Mouse (Mus musculus): Measurements from ENCODE around the gene Pgls. TPM values are rescaled to one million over a fixed set of nuclear protein-coding genes. Genes with fewer than 3 reads are reported as not detected.
A peak's percentile ranks its signal among the peaks of the same experiment; 100 is the strongest.

The Pgls gene
- total and polyA plus RNA-seq, 3 experiments, result 39.7 to 360 (median 87.2) TPM

DNA sequence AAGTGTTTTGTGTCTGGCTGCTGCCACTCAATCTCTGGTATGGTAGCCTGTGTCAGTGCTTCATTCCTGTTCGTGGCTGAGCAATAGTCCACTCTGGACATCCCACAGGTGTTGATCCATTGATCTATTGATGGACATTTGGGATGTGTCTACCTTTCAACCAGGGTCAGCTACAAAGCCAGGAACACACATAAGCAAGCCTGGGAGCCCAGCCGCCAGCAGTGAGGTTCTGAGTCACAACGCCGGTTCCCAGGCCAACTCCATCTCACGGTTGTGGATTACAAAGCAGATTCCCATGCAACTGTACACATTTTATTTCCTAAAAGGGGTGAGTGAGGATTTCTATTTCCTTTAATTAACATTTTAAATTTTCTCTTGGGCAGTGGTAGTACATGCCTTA is 31.2 kb upstream of the Pgls start:
- Histone ChIP-seq H3K36me3 (replicated peaks) (no peaks in the 10 kb centered on the region), H3K27me3 (ENCODE audit: insufficient read depth, low read length) (peaks cover 50% of the 10 kb centered on the region), H3K9me3 (replicated peaks) (peaks cover 4% of the 10 kb centered on the region), H3K4me3 (ENCODE audit: low read depth, low read length) (no peak overlapping the region), H3K4me1 (ENCODE audit: insufficient read depth, low read depth, low read length) (peaks cover 17% of the 10 kb centered on the region)
- TF ChIP-seq POLR2AphosphoS5 (IDR thresholded peaks at IDR 0.05; ENCODE audit: insufficient replicate concordance, low read depth, low read length), result no peak
- ATAC-seq (ENCODE audit: extremely low read depth, insufficient number of reproducible peaks, low FRiP score, poor library complexity, severe bottlenecking) (no peak), DNase-seq (ENCODE audit: low spot score) (no peak)

- H3K4me1 ChIP-seq (ENCODE audit: insufficient read depth, low read depth, low read length), result peaks cover 17% of the 10 kb centered on the region
- ATAC-seq (ENCODE audit: extremely low read depth, insufficient number of reproducible peaks, low FRiP score, poor library complexity, severe bottlenecking) (no peak), DNase-seq (ENCODE audit: low spot score) (peak; percentile 43)
- H3K9me3 ChIP-seq (replicated peaks), result peaks cover 4% of the 10 kb centered on the region
- no peak overlapping the region for H3K4me3 ChIP-seq (ENCODE audit: low read depth, low read length)
- peaks cover 52% of the 10 kb centered on the region for H3K27me3 ChIP-seq (ENCODE audit: insufficient read depth, low read length)
- TF ChIP-seq CTCF (IDR thresholded peaks at IDR 0.05; ENCODE audit: low read depth, low read length) (peak; percentile 68), POLR2AphosphoS5 (IDR thresholded peaks at IDR 0.05; ENCODE audit: insufficient replicate concordance, low read depth, low read length) (no peak), GATA1 (IDR thresholded peaks at IDR 0.05; ENCODE audit: borderline replicate concordance, low read length) (no peak)
- H3K36me3 ChIP-seq (replicated peaks), result no peaks in the 10 kb centered on the region
Measured at GRCm38 (mm10) chr8:71561401-71561800, 30.6 kb upstream of the Pgls start.

GRCm38 (mm10) chr8:71562751-71563150 is 29.2 kb upstream of the Pgls start:
- no peaks in the 10 kb centered on the region for H3K36me3 ChIP-seq (replicated peaks)
- DNase-seq (ENCODE audit: low spot score), result peak; percentile 35
- peaks cover 52% of the 10 kb centered on the region for H3K27me3 ChIP-seq (ENCODE audit: insufficient read depth, low read length)
- no peak for ATAC-seq (ENCODE audit: extremely low read depth, insufficient number of reproducible peaks, low FRiP score, poor library complexity, severe bottlenecking)
- TF ChIP-seq POLR2AphosphoS5 (IDR thresholded peaks at IDR 0.05; ENCODE audit: insufficient replicate concordance, low read depth, low read length), result no peak
- peak; percentile 57; the same call in 1 of the 2 replicates for TF ChIP-seq CTCF (IDR thresholded peaks at IDR 0.05; ENCODE audit: low read depth, low read length)
- no peak overlapping the region for H3K4me3 ChIP-seq (ENCODE audit: low read depth, low read length)
- H3K9me3 ChIP-seq (replicated peaks), result peaks cover 4% of the 10 kb centered on the region
- H3K4me1 ChIP-seq (ENCODE audit: insufficient read depth, low read depth, low read length), result peaks cover 17% of the 10 kb centered on the region

DNA sequence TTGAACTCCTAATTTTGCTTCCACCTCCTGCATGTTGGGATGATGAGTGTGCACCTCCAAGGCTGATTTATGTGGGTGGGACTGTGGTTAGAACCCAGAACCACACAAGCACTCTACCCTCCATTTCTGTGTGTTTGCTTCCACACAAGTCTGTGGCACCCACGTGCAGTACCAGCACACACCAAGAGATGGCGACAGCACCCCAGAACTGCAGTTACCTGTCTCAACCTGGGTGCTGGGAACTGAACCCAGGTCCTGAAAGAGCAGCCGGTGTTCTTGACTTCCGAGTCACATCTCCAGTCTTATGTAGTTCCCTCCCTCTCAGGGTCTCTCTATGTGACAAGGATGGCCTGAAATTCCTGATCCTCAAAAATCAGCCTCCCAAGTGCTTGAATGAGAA is 28.0 kb upstream of the Pgls start:
- DNase-seq (ENCODE audit: low spot score) (no peak), ATAC-seq (ENCODE audit: extremely low read depth, insufficient number of reproducible peaks, low FRiP score, poor library complexity, severe bottlenecking) (no peak)
- Histone ChIP-seq H3K27me3 (ENCODE audit: insufficient read depth, low read length) (peaks cover 50% of the 10 kb centered on the region), H3K36me3 (replicated peaks) (no peaks in the 10 kb centered on the region), H3K4me1 (ENCODE audit: insufficient read depth, low read depth, low read length) (peaks cover 8% of the 10 kb centered on the region; the same call in 1 of the 2 replicates), H3K9me3 (replicated peaks) (peaks cover 4% of the 10 kb centered on the region), H3K4me3 (ENCODE audit: low read depth, low read length) (no peak overlapping the region)
- TF ChIP-seq GATA2 (IDR thresholded peaks at IDR 0.05; ENCODE audit: borderline replicate concordance, low read depth, low read length) (no peak), CTCF (IDR thresholded peaks at IDR 0.05; ENCODE audit: low read depth, low read length) (no peak), POLR2AphosphoS5 (IDR thresholded peaks at IDR 0.05; ENCODE audit: insufficient replicate concordance, low read depth, low read length) (no peak), TAL1 (conservative IDR thresholded peaks at IDR 0.05; ENCODE audit: low read depth, low read length) (no peak), GATA1 (IDR thresholded peaks at IDR 0.05; ENCODE audit: borderline replicate concordance, low read length) (no peak)

GRCm38 (mm10) chr8:71566501-71566900 is 25.5 kb upstream of the Pgls start, which contains the start of gene Nxnl1:
TSS of gene Nxnl1 (minus strand) at chr8:71566601.
- TF ChIP-seq CTCF (IDR thresholded peaks at IDR 0.05; ENCODE audit: low read depth, low read length) (no peak), TAL1 (conservative IDR thresholded peaks at IDR 0.05; ENCODE audit: low read depth, low read length) (no peak), GATA2 (IDR thresholded peaks at IDR 0.05; ENCODE audit: borderline replicate concordance, low read depth, low read length) (no peak), POLR2AphosphoS5 (IDR thresholded peaks at IDR 0.05; ENCODE audit: insufficient replicate concordance, low read depth, low read length) (no peak), GATA1 (IDR thresholded peaks at IDR 0.05; ENCODE audit: borderline replicate concordance, low read length) (no peak)
- peaks cover 66% of the 10 kb centered on the region for H3K27me3 ChIP-seq (ENCODE audit: insufficient read depth, low read length)

DNA sequence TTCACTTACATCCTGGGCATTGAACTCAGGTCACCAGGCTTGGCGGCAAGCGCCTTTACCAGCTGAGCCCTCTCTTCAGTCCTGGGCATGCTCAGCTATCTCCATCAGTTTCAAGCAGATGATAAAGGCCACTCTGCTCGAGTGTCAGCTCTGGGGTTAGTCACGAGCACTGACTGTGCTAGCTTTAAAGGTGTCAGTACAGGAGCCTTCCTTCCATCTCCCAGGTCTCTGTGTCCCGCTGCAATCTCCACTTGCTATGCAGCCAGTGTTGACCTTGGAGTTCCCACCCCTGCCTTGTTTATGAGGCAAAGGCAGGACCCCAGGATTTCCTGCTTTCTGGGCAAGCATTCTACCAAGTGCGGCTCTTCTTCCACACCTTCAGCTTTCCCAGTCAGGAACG is 24.4 kb upstream of the Pgls start:
- H3K36me3 ChIP-seq (replicated peaks), result no peaks in the 10 kb centered on the region
- DNase-seq (ENCODE audit: low spot score) (no peak), ATAC-seq (ENCODE audit: extremely low read depth, insufficient number of reproducible peaks, low FRiP score, poor library complexity, severe bottlenecking) (no peak)
- peaks cover 71% of the 10 kb centered on the region for H3K27me3 ChIP-seq (ENCODE audit: insufficient read depth, low read length)
- H3K4me1 ChIP-seq (ENCODE audit: insufficient read depth, low read depth, low read length), result peaks cover 19% of the 10 kb centered on the region; the same call in 1 of the 2 replicates
- H3K9me3 ChIP-seq (replicated peaks), result peaks cover 4% of the 10 kb centered on the region
- TF ChIP-seq POLR2AphosphoS5 (IDR thresholded peaks at IDR 0.05; ENCODE audit: insufficient replicate concordance, low read depth, low read length) (no peak), GATA2 (IDR thresholded peaks at IDR 0.05; ENCODE audit: borderline replicate concordance, low read depth, low read length) (no peak), CTCF (IDR thresholded peaks at IDR 0.05; ENCODE audit: low read depth, low read length) (no peak), TAL1 (conservative IDR thresholded peaks at IDR 0.05; ENCODE audit: low read depth, low read length) (no peak), GATA1 (IDR thresholded peaks at IDR 0.05; ENCODE audit: borderline replicate concordance, low read length) (no peak)
- no peak overlapping the region for H3K4me3 ChIP-seq (ENCODE audit: low read depth, low read length)

More at GRCm38 (mm10) chr8:71566501-71566900, 25.5 kb upstream of the Pgls start, which contains the start of gene Nxnl1:
- no peak for ATAC-seq (ENCODE audit: extremely low read depth, insufficient number of reproducible peaks, low FRiP score, poor library complexity, severe bottlenecking)
- Histone ChIP-seq H3K36me3 (replicated peaks) (no peaks in the 10 kb centered on the region), H3K9me3 (replicated peaks) (peaks cover 4% of the 10 kb centered on the region), H3K4me1 (ENCODE audit: insufficient read depth, low read depth, low read length) (peaks cover 19% of the 10 kb centered on the region; the same call in 1 of the 2 replicates), H3K4me3 (ENCODE audit: low read depth, low read length) (no peak within 1 kb of the TSS)
- no peak for DNase-seq (ENCODE audit: low spot score)

- peak within 1 kb of the TSS; percentile 47; the same call in 1 of the 2 replicates for H3K4me3 ChIP-seq (ENCODE audit: low read depth, low read length)
- DNase-seq (ENCODE audit: low spot score) (no peak), ATAC-seq (ENCODE audit: extremely low read depth, insufficient number of reproducible peaks, low FRiP score, poor library complexity, severe bottlenecking) (no peak)
- TF ChIP-seq POLR2AphosphoS5 (IDR thresholded peaks at IDR 0.05; ENCODE audit: insufficient replicate concordance, low read depth, low read length), result no peak
- no peak for TF ChIP-seq TAL1 (conservative IDR thresholded peaks at IDR 0.05; ENCODE audit: low read depth, low read length)
- TF ChIP-seq CTCF (IDR thresholded peaks at IDR 0.05; ENCODE audit: low read depth, low read length), result no peak
- no peak for TF ChIP-seq GATA1 (IDR thresholded peaks at IDR 0.05; ENCODE audit: borderline replicate concordance, low read length)
- TF ChIP-seq GATA2 (IDR thresholded peaks at IDR 0.05; ENCODE audit: borderline replicate concordance, low read depth, low read length), result no peak
- peaks cover 73% of the 10 kb centered on the region for H3K27me3 ChIP-seq (ENCODE audit: insufficient read depth, low read length)
- peaks cover 4% of the 10 kb centered on the region for H3K9me3 ChIP-seq (replicated peaks)
- H3K36me3 ChIP-seq (replicated peaks), result no peaks in the 10 kb centered on the region
- peaks cover 14% of the 10 kb centered on the region; the same call in 1 of the 2 replicates for H3K4me1 ChIP-seq (ENCODE audit: insufficient read depth, low read depth, low read length)
Measured at GRCm38 (mm10) chr8:71568387-71568937, 23.5 kb upstream of the Pgls start, which contains the start of gene Slc27a1. TSS of gene Slc27a1 (plus strand) at chr8:71568882.
